Mouse (Mus musculus): ENCODE measurements around the gene Slc39a11. TPM values are rescaled to one million over a fixed set of nuclear protein-coding genes. Genes with fewer than 3 reads are reported as not detected.

Gene Slc39a11
- polyA plus RNA-seq, 1 experiment: 0.08 TPM

DNA sequence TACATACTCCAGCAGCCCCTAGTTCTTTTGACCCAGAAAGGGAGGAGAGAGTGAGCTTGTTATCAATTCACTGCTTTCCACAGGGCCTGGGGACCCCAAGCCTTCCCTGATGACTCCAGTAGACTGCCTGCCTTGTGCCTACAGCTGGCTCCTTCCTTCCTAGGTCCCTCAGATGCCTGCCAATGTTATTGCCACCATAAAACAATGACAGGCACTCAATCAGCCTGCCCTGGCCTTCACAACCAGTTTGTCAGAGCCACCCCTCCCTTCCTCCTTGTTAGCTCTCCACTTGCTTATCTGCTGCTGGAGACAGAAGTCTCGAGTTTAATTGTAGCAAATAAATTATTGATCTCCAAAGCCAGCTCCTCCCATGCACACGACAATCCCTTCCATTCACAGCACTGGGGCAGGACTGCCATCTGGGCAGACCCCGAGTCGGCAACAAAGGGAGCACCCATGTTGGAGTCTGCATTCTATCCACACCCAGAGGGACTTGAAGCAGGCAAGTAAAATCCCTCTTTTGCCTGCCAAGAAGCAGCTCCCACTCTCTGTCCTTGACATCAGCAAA lies 426.0 kb downstream of the Slc39a11 start:
- no peaks in the 10 kb centered on the region for H3K36me3 ChIP-seq (ENCODE audit: control insufficient read depth)
- H3K27me3 ChIP-seq (ENCODE audit: control insufficient read depth): no peaks in the 10 kb centered on the region
- H3K4me1 ChIP-seq (ENCODE audit: control insufficient read depth): no peaks in the 10 kb centered on the region
- TF ChIP-seq TAL1 (IDR thresholded peaks at IDR 0.05; ENCODE audit: low read length) (no peak), GATA1 (IDR thresholded peaks at IDR 0.05; ENCODE audit: low read length) (no peak)
- H3K4me3 ChIP-seq (replicated peaks): no peak overlapping the region
- peaks cover 4% of the 10 kb centered on the region; the same call in 1 of the 2 replicates for H3K9me3 ChIP-seq (ENCODE audit: control insufficient read depth, low read length)

DNA sequence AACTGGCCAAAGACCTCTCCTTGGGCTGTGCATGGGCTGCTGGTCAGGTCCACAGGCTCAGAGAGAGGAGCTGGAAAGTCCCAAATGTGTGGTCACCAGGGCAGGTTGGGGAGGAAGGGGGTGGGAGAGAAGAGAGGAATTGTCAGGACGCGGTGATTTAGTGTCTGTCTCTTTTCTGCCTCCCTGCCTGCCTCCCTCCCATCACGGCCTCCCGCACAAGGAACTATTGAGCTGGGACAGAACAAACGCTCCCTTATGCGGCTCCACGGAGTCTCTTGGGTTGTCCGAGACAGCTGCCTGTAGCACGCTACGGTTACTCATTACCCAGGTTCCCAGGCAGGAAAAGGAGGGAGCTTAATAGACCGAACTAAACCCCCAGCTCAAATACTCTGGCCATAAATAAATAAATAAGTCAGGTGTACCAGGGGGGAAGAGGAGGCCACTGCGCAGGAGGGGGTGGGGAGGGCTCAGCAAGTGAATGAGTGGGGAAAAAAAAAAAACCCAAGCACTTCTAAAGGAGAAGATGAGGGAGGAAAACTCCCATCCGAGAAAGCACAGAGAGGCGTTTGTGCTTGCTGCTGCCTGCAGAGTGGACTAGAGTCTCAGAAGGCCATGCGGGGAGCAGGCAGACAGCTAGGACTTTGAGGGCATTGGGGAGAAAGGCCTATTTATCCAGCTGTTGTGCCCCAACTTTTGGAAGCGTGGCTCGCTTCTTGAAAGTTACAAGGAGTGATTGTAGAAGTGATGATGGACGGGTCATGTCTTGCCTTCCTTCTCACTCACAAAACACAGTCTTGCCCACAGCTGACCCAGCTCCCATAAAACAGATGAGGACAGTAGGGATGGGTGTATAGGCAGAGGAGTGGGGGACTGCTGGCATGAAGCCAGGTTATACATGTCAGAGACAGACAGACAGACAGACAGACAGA lies 428.3 kb downstream of the Slc39a11 start:
- TF ChIP-seq GATA1 (IDR thresholded peaks at IDR 0.05; ENCODE audit: low read length) (no peak), TAL1 (IDR thresholded peaks at IDR 0.05; ENCODE audit: low read length) (no peak)
- Histone ChIP-seq H3K36me3 (ENCODE audit: control insufficient read depth) (no peaks in the 10 kb centered on the region), H3K4me1 (ENCODE audit: control insufficient read depth) (no peaks in the 10 kb centered on the region), H3K27me3 (ENCODE audit: control insufficient read depth) (no peaks in the 10 kb centered on the region), H3K9me3 (ENCODE audit: control insufficient read depth, low read length) (peaks cover 4% of the 10 kb centered on the region; the same call in 1 of the 2 replicates), H3K4me3 (replicated peaks) (no peak overlapping the region)

- Histone ChIP-seq H3K4me3 (replicated peaks) (no peak overlapping the region), H3K4me1 (ENCODE audit: control insufficient read depth) (no peaks in the 10 kb centered on the region), H3K27me3 (ENCODE audit: control insufficient read depth) (no peaks in the 10 kb centered on the region), H3K36me3 (ENCODE audit: control insufficient read depth) (no peaks in the 10 kb centered on the region), H3K9me3 (ENCODE audit: control insufficient read depth, low read length) (peaks cover 4% of the 10 kb centered on the region; the same call in 1 of the 2 replicates)
- TF ChIP-seq GATA1 (IDR thresholded peaks at IDR 0.05; ENCODE audit: low read length) (no peak), TAL1 (IDR thresholded peaks at IDR 0.05; ENCODE audit: low read length) (no peak)
These were observed 429.2 kb downstream of the Slc39a11 start for GRCm38 (mm10) chr11:113220649-113221048.

- H3K27me3 ChIP-seq (ENCODE audit: control insufficient read depth): no peaks in the 10 kb centered on the region
- peaks cover under 1% of the 10 kb centered on the region; the same call in 1 of the 2 replicates for H3K9me3 ChIP-seq (ENCODE audit: control insufficient read depth, low read length)
- no peak for TF ChIP-seq TAL1 (IDR thresholded peaks at IDR 0.05; ENCODE audit: low read length)
- no peak for TF ChIP-seq GATA1 (IDR thresholded peaks at IDR 0.05; ENCODE audit: low read length)
- no peak overlapping the region for H3K4me3 ChIP-seq (replicated peaks)
- no peaks in the 10 kb centered on the region for H3K36me3 ChIP-seq (ENCODE audit: control insufficient read depth)
- no peaks in the 10 kb centered on the region for H3K4me1 ChIP-seq (ENCODE audit: control insufficient read depth)
These were observed 435.1 kb downstream of the Slc39a11 start for GRCm38 (mm10) chr11:113214741-113215140.

- no peaks in the 10 kb centered on the region for H3K9me3 ChIP-seq (ENCODE audit: control insufficient read depth, low read length)
- no peaks in the 10 kb centered on the region for H3K4me1 ChIP-seq (ENCODE audit: control insufficient read depth)
- H3K4me3 ChIP-seq (replicated peaks): no peak overlapping the region
- no peaks in the 10 kb centered on the region for H3K27me3 ChIP-seq (ENCODE audit: control insufficient read depth)
- H3K36me3 ChIP-seq (ENCODE audit: control insufficient read depth): no peaks in the 10 kb centered on the region
- no peak for TF ChIP-seq TAL1 (IDR thresholded peaks at IDR 0.05; ENCODE audit: low read length)
- TF ChIP-seq GATA1 (IDR thresholded peaks at IDR 0.05; ENCODE audit: low read length): no peak
These were observed 437.4 kb downstream of the Slc39a11 start for GRCm38 (mm10) chr11:113212390-113213025.

GRCm38 (mm10) chr11:113209220-113209878 lies 440.5 kb downstream of the Slc39a11 start:
- Histone ChIP-seq H3K36me3 (ENCODE audit: control insufficient read depth) (no peaks in the 10 kb centered on the region), H3K27me3 (ENCODE audit: control insufficient read depth) (no peaks in the 10 kb centered on the region), H3K4me3 (replicated peaks) (no peak overlapping the region), H3K4me1 (ENCODE audit: control insufficient read depth) (no peaks in the 10 kb centered on the region), H3K9me3 (ENCODE audit: control insufficient read depth, low read length) (no peaks in the 10 kb centered on the region)
- TF ChIP-seq TAL1 (IDR thresholded peaks at IDR 0.05; ENCODE audit: low read length) (no peak), GATA1 (IDR thresholded peaks at IDR 0.05; ENCODE audit: low read length) (no peak)

DNA sequence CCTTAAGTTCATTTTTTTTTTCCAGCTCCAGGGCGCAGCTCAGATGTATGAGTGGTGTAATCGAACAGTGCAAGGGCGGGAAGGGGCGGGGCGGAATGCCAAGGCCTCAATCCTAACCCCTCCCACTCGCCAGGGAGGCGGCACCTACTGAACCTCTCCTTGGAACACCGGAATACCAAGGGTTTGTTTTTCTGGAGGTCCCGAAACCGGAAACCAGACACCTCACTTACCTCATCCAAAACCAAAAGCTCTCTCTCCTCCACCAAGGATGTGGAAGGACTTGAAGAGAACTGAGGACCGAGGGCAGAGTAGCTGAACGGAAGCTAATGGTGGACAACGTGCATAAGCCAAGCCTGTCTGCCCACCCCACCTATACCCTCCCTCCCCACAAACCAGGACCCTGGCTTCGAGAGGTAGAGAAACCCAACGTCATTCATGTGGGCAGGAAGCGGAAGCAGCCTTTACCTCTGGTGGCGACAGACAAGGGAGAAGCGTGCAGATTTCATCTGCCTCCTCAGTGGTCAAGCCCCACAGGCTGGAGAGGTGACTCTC lies 441.3 kb downstream of the Slc39a11 start:
- no peaks in the 10 kb centered on the region for H3K27me3 ChIP-seq (ENCODE audit: control insufficient read depth)
- H3K36me3 ChIP-seq (ENCODE audit: control insufficient read depth): no peaks in the 10 kb centered on the region
- no peaks in the 10 kb centered on the region for H3K9me3 ChIP-seq (ENCODE audit: control insufficient read depth, low read length)
- H3K4me3 ChIP-seq (replicated peaks): no peak overlapping the region
- no peaks in the 10 kb centered on the region for H3K4me1 ChIP-seq (ENCODE audit: control insufficient read depth)
- TF ChIP-seq TAL1 (IDR thresholded peaks at IDR 0.05; ENCODE audit: low read length) (no peak), GATA1 (IDR thresholded peaks at IDR 0.05; ENCODE audit: low read length) (no peak)

- H3K4me3 ChIP-seq (replicated peaks): no peak overlapping the region
- no peaks in the 10 kb centered on the region for H3K9me3 ChIP-seq (ENCODE audit: control insufficient read depth, low read length)
- no peaks in the 10 kb centered on the region for H3K27me3 ChIP-seq (ENCODE audit: control insufficient read depth)
- no peaks in the 10 kb centered on the region for H3K4me1 ChIP-seq (ENCODE audit: control insufficient read depth)
- no peak for TF ChIP-seq TAL1 (IDR thresholded peaks at IDR 0.05; ENCODE audit: low read length)
- no peak for TF ChIP-seq GATA1 (IDR thresholded peaks at IDR 0.05; ENCODE audit: low read length)
- H3K36me3 ChIP-seq (ENCODE audit: control insufficient read depth): no peaks in the 10 kb centered on the region
These were observed 441.9 kb downstream of the Slc39a11 start for GRCm38 (mm10) chr11:113207966-113208365.
